Mouse (Mus musculus) CD4-positive, CD25-positive, alpha-beta regulatory T cell, adult 4 months (primary cell): ENCODE measurements around the gene Angptl6. TPM values are rescaled to one million over a fixed set of nuclear protein-coding genes. Genes with fewer than 3 reads are reported as not detected.
"Not testable (repeated sequence)": the region's sequence is repeated elsewhere in the genome, so short reads cannot be mapped to it uniquely, and the experiment has no call there.

ENCODE experiments used
- ATAC-seq: one replicate; pipeline ENCODE4 v1.8.0; 2017
- polyA plus RNA-seq, 2 experiments: library from polyadenylated mRNA; unstranded; fragments of 100-300 nt; shearing (Covaris generic); gene quantifications; one replicate each; pipeline ENCODE4 v1.2.1; 2017

Gene Angptl6
- polyA plus RNA-seq, 2 experiments from 2014 or later, result 0.43 to 1.1 TPM

DNA sequence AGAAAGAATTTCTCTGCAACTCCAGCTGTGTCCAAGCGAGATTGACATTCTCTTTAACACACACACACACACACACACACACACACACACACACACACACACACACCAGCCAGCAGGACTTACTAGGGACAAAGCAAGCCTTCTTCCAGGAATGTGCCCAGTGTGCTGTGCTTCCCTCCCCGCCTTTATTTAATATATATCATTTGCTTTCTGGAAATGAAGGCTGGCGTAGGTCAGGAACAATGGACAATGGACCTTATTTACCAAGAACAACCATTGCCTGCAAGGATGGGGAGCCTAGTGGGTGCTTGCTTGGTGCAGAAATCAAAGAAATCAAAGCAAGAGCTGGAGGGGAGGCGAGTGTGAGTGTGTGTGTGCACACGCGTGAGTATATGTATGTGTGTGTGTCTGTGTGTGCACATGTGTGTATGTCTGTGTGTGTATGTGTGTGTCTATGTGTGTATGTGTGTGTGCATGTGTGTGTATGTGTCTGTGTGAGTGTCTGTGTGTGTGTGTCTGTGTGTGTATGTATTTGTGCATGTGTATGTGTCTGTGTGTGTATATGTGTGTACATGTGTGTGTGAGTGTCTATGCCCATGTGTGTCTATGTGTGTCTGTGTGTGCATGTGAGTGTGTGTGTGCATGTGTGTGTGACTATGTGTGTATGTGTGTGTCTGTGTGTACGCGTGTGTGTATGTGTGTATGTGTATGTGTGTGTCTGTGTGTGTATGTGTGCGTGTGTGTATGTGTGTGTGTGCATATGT lies 42.2 kb downstream of the Angptl6 start:
- ATAC-seq, result no peak

DNA sequence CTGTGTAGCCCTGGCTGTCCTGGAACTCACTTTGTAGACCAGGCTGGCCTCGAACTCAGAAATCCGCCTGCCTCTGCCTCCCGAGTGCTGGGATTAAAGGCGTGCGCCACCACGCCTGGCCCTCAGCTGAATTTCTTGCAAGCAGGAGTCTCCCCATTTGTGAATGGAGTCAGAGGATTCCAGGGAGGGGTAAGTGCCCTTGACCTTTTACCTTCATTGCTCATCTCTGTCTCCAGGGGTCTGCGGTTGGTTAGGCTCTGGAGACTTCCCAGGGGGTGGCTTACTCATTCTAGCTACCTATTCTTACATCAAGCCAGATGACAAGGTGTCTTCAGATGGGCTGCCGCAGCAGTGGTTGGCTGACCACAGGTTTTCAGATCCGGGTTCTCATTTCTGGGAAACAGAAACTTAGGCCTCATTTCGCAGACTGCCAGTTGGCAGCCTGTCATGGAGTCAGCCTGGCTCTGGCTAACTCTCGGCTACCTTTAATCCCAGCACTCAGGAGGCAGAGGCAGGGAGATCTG lies 44.0 kb downstream of the Angptl6 start:
- not testable (repeated sequence) for ATAC-seq

GRCm38 (mm10) chr9:20834881-20835280 lies 44.6 kb downstream of the Angptl6 start:
- no peak for ATAC-seq

DNA sequence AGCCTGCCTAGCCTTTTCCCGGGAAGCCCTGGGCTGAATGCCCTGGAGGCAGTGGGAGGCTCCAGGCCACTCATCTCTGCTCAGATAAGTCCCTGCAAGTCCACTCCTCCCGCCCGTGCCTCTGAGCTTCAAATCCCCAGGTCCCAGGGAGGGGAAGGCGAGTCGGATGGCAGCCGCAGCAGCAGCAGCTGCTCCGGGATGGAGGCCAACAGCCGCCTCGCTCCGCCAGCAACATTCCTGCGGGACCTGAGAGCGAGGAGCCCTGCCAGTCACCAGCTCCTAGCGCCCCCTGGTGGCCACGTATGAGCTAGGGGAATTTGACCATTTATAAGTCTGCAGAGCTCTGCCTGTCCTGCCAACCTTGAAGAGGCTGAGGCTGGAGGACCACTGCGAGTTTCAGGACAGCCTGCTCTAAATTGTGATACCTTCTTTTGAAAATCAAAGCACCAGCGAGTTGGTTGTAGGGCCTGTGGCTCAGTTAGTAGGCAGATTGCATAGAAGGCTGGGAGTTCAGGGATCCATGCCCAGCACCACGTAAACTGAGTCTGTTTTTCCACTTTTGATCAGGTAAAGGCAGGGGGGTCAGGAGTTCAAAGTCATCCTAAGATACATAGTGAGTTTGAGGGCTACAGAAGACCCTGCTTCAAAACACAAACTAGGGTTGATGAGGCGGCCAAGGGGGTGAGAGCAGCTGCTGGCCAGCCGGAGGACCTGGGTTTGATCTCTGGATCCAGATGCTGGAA lies 48.5 kb downstream of the Angptl6 start:
- no peak for ATAC-seq

DNA sequence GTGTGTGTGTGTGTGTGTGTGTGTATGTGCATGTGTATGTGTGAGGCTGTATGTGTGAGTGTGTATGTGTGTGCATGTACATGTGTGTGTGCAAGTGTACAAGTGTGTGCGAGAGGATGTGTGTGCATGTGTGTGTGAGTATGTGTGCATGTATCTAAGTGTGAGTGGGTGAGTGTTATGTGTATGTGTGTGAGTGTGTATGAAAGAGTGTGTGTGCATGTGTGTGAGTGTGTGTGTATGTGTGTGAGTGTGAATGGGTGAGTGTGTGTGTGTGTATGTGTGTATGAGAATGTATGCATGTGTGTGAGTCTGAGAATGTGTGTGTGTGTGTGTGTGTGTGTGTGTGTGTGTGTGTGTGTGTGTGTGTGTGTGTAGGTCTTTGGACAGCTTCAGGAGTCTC lies 51.4 kb downstream of the Angptl6 start:
- no peak for ATAC-seq

DNA sequence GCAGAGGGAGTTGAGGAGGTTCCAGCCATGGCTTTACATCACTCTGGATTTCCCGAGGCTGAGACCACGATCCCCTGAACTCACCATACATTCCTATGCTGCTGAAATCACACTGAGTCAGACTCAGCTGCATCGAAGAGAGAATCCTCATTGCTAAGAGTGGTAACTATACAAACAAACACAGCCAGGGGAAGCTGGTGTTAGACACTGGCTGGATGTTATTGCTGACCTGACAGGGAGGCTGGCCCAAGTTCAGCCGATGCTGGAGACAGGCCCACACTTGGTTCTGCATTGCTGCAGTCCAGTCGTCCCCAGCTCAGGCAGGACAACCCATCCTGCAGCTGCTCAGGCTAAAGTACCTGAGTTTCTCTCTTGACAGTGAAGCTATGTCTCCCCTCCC lies 53.7 kb downstream of the Angptl6 start:
- ATAC-seq, result no peak

Other genes with a start within 250 kb of the Angptl6 start
- 100 to 1,000 TPM; 274 to 342 TPM for gene Ubl5, start 236.8 kb downstream of the Angptl6 start, polyA plus RNA-seq
- 10 to 100 TPM; 54.4 to 79.2 TPM for gene Fbxl12, start 235.0 kb downstream of the Angptl6 start, polyA plus RNA-seq
- gene Pin1, start 227.6 kb downstream of the Angptl6 start, polyA plus RNA-seq, result 10 to 100 TPM; 19.7 to 22.9 TPM
- gene Olfm2, start 133.4 kb downstream of the Angptl6 start, polyA plus RNA-seq, result under 1 TPM in 1 of 2 experiments, not detected in 1; 0.44 TPM
- not detected for gene Col5a3, start 64.7 kb downstream of the Angptl6 start, polyA plus RNA-seq
- not detected for gene Rdh8, start 61.2 kb downstream of the Angptl6 start, polyA plus RNA-seq
- 10 to 100 TPM; 13.8 to 24.3 TPM for gene A230050P20Rik, start 11.1 kb downstream of the Angptl6 start, polyA plus RNA-seq
- gene Ppan, start 8.4 kb upstream of the Angptl6 start, polyA plus RNA-seq, result 10 to 100 TPM; 24.1 to 36.4 TPM
- 100 to 1,000 TPM; 200 to 213 TPM for gene Eif3g, start 18.9 kb upstream of the Angptl6 start, polyA plus RNA-seq
- gene Dnmt1, start 80.2 kb upstream of the Angptl6 start, polyA plus RNA-seq, result 10 to 100 TPM; 43.0 to 75.2 TPM
- 1 to 10 TPM; 3.2 to 5.6 TPM for gene S1pr2, start 97.1 kb upstream of the Angptl6 start, polyA plus RNA-seq
- gene Mrpl4, start 123.0 kb upstream of the Angptl6 start, polyA plus RNA-seq, result 100 to 1,000 TPM in 1 of 2 experiments, 10 to 100 TPM in 1; 94.9 to 122 TPM
- 100 to 1,000 TPM in 1 of 2 experiments, 10 to 100 TPM in 1; 66.8 to 106 TPM for gene Icam1, start 136.3 kb upstream of the Angptl6 start, polyA plus RNA-seq
- gene Icam4, start 149.6 kb upstream of the Angptl6 start, polyA plus RNA-seq, result 1 to 10 TPM; 2.7 to 3.5 TPM
- gene Icam5, start 152.3 kb upstream of the Angptl6 start, polyA plus RNA-seq, result under 1 TPM in 1 of 2 experiments, not detected in 1; 0.20 TPM
- 1 to 10 TPM in 1 of 2 experiments, not detected in 1; 1.4 TPM for gene Zglp1, start 187.4 kb upstream of the Angptl6 start, polyA plus RNA-seq
- under 1 TPM in 1 of 2 experiments, not detected in 1; 0.75 TPM for gene Gm49373, start 193.4 kb upstream of the Angptl6 start, polyA plus RNA-seq
- gene Fdx1l, start 193.9 kb upstream of the Angptl6 start, polyA plus RNA-seq, result 10 to 100 TPM; 13.9 to 16.5 TPM
- gene Gm38431, start 212.3 kb upstream of the Angptl6 start, polyA plus RNA-seq, result 1 to 10 TPM in 1 of 2 experiments, under 1 TPM in 1; 0.20 to 2.9 TPM
- 10 to 100 TPM; 18.5 to 21.1 TPM for gene Raver1, start 212.3 kb upstream of the Angptl6 start, polyA plus RNA-seq